Mouse (Mus musculus) liver, embryonic 16.5 days (tissue): ENCODE data around the gene Comt. TPM values are rescaled to one million over a fixed set of nuclear protein-coding genes. Genes with fewer than 3 reads are reported as not detected.
A peak's percentile ranks its signal among the peaks of the same experiment; 100 is the strongest.

Experiments
- ATAC-seq: fragments of 200-750 bp; cut with Nextera tagmentation; 2 replicates; pipeline ENCODE4 v1.8.0; 2017; ENCODE audit warnings: low read depth, mild to moderate bottlenecking, moderate number of reproducible peaks, moderate library complexity
- H3K27ac ChIP-seq: fragments of 300-500 bp; sonication (generic); 2 replicates; pipeline ENCODE4 v1.5.1; 2014; ENCODE audit warnings: mild to moderate bottlenecking, low read length
- H3K27me3 ChIP-seq: fragments of 300-500 bp; sonication (generic); 2 replicates; pipeline ENCODE4 v1.6.1; 2014; ENCODE audit warnings: low read depth, low read length, mixed read lengths; ENCODE audit not compliant: control insufficient read depth, insufficient read depth
- H3K36me3 ChIP-seq: fragments of 300-500 bp; sonication (generic); 2 replicates; pipeline ENCODE4 v1.6.1; 2014; ENCODE audit warnings: mild to moderate bottlenecking; ENCODE audit not compliant: control insufficient read depth, insufficient read depth
- H3K4me1 ChIP-seq: fragments of 300-500 bp; sonication (generic); 2 replicates; pipeline ENCODE4 v1.6.1; 2014; ENCODE audit warnings: low read depth, low read length, mixed read lengths; ENCODE audit not compliant: control insufficient read depth
- H3K4me2 ChIP-seq: fragments of 300-500 bp; sonication (generic); 2 replicates; pipeline ENCODE4 v1.6.1; 2014; ENCODE audit warnings: low read depth, low read length, mixed read lengths
- H3K4me3 ChIP-seq: fragments of 300-500 bp; sonication (generic); 2 replicates; pipeline ENCODE4 v1.5.1; 2014; ENCODE audit warnings: low read depth, mild to moderate bottlenecking, low read length
- H3K9ac ChIP-seq: fragments of 300-500 bp; sonication (generic); 2 replicates; pipeline ENCODE4 v1.6.1; 2014; ENCODE audit warnings: low read depth, low read length
- H3K9me3 ChIP-seq: fragments of 300-500 bp; sonication (generic); replicated peaks from 2 replicates; pipeline ENCODE4 v1.6.1; 2016; ENCODE audit warnings: low read length; ENCODE audit not compliant: control insufficient read depth
- WGBS: fragments of 180-500 bp; shearing (Covaris S2); extraction: QIAGEN DNeasy Blood & Tissue Kit; methylation state at CpG from one replicate; pipeline ENCODE4 v1.1.7; 2014; ENCODE audit not compliant: insufficient replicate concordance; 5-methylcytosine and 5-hydroxymethylcytosine counted together
- polyA plus RNA-seq: library from polyadenylated mRNA; unstranded; fragments of >200 nt; fragmentation: Nextera tagmentation; extraction: Ambion mirVana; gene quantifications from 2 replicates; pipeline ENCODE4 v1.2.1, GENCODE M21; 2015

The Comt gene
- 85.1 and 86.9 TPM in 2 replicates for polyA plus RNA-seq

DNA sequence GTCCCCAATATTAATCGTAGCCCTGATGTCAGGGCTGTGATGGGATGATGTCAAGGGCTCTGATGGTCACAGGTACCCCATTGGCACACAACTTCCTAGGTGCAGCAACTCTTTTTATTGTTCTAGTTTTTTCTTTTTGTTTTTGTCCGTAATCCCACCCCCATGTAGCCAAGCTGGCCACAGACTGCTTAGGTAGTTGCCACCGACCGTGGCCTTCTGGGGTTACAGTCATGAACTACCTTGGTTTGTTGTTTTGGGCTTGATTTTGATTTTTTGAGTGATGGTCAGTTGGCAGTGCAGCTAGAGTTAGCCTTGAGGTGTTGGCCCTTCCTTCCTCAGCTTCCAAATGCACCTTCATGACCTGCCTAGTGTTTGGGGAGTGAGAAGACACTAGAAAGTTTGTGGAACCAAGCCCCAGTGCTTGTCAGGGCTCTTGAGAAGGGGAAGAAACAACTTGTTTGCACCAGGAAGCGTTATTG lies at the start of gene Comt:
TSS of gene Comt (minus strand) at position 51 of the 479 bp plus-strand sequence.
- peaks cover 16% of the 10 kb centered on the region for H3K36me3 ChIP-seq
- peak within 1 kb of the TSS; percentile 93 for H3K4me3 ChIP-seq
- H3K9me3 ChIP-seq: no peaks in the 10 kb centered on the region
- no peaks in the 10 kb centered on the region for H3K27me3 ChIP-seq
- H3K9ac ChIP-seq: peak within 1 kb of the TSS; percentile 90
- H3K27ac ChIP-seq: peak within 1 kb of the TSS; percentile 99
- WGBS: 26% methylated on average over 5 of the region's 5 CpGs
- no peak for ATAC-seq
- peaks cover 49% of the 10 kb centered on the region for H3K4me1 ChIP-seq
- H3K4me2 ChIP-seq: peak within 1 kb of the TSS; percentile 89

DNA sequence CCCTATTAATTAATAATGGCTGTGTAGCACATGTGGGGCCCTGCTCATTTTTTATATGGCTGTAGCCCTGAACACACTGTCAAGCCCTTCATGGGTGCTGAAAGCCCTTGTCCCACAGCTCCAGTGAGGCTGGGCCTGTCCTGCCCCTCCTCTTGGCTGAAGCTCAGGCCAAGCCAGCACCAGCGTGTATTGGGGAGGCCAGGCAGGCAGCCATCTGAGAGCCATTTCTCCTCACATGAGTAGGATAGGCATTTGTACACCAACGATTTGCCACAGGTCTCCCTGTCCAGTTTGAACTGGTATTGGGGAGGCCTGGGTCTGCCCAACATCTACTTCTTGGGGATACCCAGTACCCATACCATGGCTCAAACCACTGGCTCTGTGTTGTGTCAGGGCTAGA lies 47.4 kb upstream of the Comt start:
- no peak overlapping the region for H3K9ac ChIP-seq
- H3K36me3 ChIP-seq: peaks cover 85% of the 10 kb centered on the region
- H3K4me2 ChIP-seq: no peak overlapping the region
- no peak overlapping the region for H3K4me3 ChIP-seq
- no peak overlapping the region for H3K27ac ChIP-seq
- WGBS: 87% methylated on average over 2 of the region's 2 CpGs
- ATAC-seq: no peak
- H3K27me3 ChIP-seq: no peaks in the 10 kb centered on the region
- no peaks in the 10 kb centered on the region for H3K4me1 ChIP-seq
- no peaks in the 10 kb centered on the region for H3K9me3 ChIP-seq

DNA sequence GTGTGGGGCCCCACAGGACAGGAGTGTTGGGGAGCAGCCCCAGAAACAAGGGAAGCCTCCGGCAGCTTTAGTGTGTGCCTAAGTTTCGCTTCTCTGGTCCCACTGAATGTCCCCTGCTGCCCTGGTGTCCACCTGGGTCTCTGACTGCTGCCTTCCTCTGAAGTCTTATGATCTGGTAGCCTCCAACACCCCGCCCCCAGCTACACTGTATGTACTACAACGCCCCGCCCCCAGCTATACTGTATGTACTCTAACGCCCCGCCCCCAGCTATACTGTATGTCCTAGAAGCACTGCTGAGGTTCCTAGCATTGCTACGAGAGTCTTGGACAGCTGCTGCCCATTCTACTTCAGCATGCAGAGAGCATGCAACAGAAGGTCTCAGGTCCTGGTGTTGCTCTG lies 46.3 kb upstream of the Comt start:
- Histone ChIP-seq H3K4me1 (no peaks in the 10 kb centered on the region), H3K36me3 (peaks cover 81% of the 10 kb centered on the region), H3K4me3 (no peak overlapping the region), H3K9me3 (no peaks in the 10 kb centered on the region), H3K27ac (no peak overlapping the region), H3K4me2 (no peak overlapping the region), H3K9ac (no peak overlapping the region), H3K27me3 (no peaks in the 10 kb centered on the region)
- WGBS: 83% methylated on average over 8 of the region's 8 CpGs
- 0 out of 2 replicates have a peak, but pooled peaks have one; percentile 28 for ATAC-seq

- Histone ChIP-seq H3K4me1 (no peaks in the 10 kb centered on the region), H3K4me3 (no peak overlapping the region), H3K9ac (no peak overlapping the region), H3K9me3 (no peaks in the 10 kb centered on the region), H3K36me3 (peaks cover 75% of the 10 kb centered on the region), H3K27ac (no peak overlapping the region), H3K27me3 (no peaks in the 10 kb centered on the region), H3K4me2 (no peak overlapping the region)
- no peak for ATAC-seq
- WGBS: 86% methylated on average over 4 of the region's 4 CpGs
Observed at GRCm38 (mm10) chr16:18472416-18472815, 45.8 kb upstream of the Comt start.

DNA sequence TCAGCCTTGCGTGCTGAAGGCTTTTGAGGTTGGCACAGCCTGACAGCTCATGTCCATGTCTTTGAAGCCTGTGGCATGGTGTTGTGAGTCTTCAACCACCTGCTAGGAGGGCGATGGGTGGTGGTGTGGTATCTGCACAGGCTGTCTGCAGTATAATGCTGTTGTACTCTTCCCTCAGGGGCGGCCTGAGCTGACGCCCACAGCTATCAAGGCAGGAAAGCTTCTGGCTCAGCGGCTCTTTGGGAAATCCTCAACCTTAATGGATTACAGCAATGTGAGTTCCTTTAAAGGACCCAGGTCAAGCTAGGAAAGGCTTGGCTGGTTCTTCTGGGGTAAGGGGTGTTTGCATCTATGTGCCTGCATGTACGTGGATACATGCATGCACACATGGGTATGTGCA lies 45.3 kb upstream of the Comt start:
- no peaks in the 10 kb centered on the region for H3K4me1 ChIP-seq
- no peak overlapping the region for H3K4me3 ChIP-seq
- H3K9ac ChIP-seq: no peak overlapping the region
- no peak overlapping the region for H3K4me2 ChIP-seq
- no peaks in the 10 kb centered on the region for H3K27me3 ChIP-seq
- H3K9me3 ChIP-seq: no peaks in the 10 kb centered on the region
- H3K27ac ChIP-seq: no peak overlapping the region
- ATAC-seq: no peak
- H3K36me3 ChIP-seq: peaks cover 73% of the 10 kb centered on the region
- 89% methylated on average over 6 of the region's 6 CpGs for WGBS

DNA sequence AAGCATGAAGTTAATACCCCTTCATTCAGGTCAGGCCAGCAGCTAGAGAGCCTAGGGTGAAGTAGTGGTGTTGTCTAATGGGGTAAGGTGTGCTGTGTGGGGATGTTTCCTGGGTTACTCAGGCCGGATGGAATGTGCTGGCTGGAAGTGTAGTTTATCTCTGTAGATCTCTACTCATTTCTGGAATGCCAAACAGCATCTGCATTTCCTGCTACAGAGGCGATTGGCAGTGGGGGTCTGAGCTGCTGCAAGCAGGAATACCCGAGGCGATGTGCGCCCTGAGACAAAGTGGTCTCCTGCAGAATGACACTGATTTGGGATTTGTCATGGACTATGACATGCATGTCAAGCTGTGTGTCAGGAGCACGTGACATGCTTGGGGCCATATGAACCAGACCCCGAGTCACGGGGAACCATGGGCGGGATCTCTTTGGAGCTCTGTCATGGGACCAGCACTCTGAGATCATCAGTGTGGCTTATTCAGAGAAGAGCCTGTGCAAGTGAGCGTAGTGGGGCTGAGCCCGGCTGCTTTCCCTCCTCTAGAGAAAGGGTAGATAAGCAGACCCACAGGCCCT lies 44.8 kb upstream of the Comt start:
- no peak for ATAC-seq
- Histone ChIP-seq H3K4me1 (no peaks in the 10 kb centered on the region), H3K27ac (no peak overlapping the region), H3K4me3 (no peak overlapping the region), H3K4me2 (no peak overlapping the region), H3K27me3 (no peaks in the 10 kb centered on the region), H3K9ac (no peak overlapping the region), H3K9me3 (no peaks in the 10 kb centered on the region), H3K36me3 (peaks cover 68% of the 10 kb centered on the region)
- 83% methylated on average over 11 of the region's 11 CpGs for WGBS

- Histone ChIP-seq H3K9me3 (no peaks in the 10 kb centered on the region), H3K4me3 (no peak overlapping the region), H3K36me3 (peaks cover 65% of the 10 kb centered on the region), H3K9ac (no peak overlapping the region), H3K4me1 (no peaks in the 10 kb centered on the region), H3K27me3 (no peaks in the 10 kb centered on the region), H3K27ac (no peak overlapping the region), H3K4me2 (no peak overlapping the region)
- 43% methylated on average over 1 of the region's 1 CpGs for WGBS
- no peak for ATAC-seq
Observed at GRCm38 (mm10) chr16:18470829-18471228, 44.2 kb upstream of the Comt start.

DNA sequence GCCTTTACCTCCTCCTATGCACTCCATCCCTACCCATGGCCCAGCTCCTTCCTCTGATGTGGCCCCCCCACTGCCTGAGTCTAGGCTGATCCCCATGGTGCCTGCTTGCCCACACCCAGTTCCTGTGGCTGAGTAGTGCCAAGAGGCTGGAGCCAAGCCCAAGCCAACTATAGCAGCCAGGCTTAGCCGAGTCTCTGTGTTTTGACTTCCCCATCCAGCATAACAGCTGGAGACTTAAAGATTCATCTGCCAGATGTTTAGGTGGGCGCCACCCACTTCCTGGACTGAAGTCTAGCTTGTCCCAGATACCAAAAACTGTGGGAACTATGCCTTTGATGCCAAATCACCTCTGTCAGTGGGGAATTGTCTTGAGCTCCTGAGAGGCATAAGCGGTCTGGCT lies 37.6 kb upstream of the Comt start:
- H3K36me3 ChIP-seq: peaks cover 43% of the 10 kb centered on the region

DNA sequence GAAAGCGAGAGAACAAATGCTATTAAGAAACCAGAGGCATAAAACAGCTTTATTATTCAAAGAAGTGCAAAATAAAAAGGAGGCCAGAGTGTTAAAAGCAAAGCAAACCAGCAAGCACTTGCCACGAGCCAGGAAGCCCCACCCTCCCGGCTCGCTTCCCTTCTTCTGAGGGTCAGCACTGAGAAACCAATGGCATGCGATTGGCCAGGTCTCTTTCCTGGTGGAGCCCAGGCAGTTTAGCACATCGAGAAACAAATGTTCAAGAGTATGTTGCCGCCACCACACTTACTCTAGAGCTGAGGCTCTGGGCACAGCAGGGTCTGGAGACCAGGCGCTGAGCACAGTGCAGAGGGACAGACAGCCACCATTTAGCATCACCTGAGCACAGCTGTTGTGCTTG lies 35.9 kb upstream of the Comt start:
- no peaks in the 10 kb centered on the region for H3K9me3 ChIP-seq
- H3K36me3 ChIP-seq: peaks cover 44% of the 10 kb centered on the region
- no peak overlapping the region for H3K27ac ChIP-seq
- no peak for ATAC-seq
- no peak overlapping the region for H3K4me2 ChIP-seq
- 55% methylated on average over 8 of the region's 8 CpGs for WGBS
- no peaks in the 10 kb centered on the region for H3K27me3 ChIP-seq
- H3K9ac ChIP-seq: no peak overlapping the region
- H3K4me1 ChIP-seq: peaks cover 22% of the 10 kb centered on the region
- no peak overlapping the region for H3K4me3 ChIP-seq

More for the DNA sequence above, 37.6 kb upstream of the Comt start:
- Histone ChIP-seq H3K4me3 (no peak overlapping the region), H3K4me2 (no peak overlapping the region), H3K27ac (no peak overlapping the region), H3K4me1 (peaks cover 9% of the 10 kb centered on the region), H3K9me3 (no peaks in the 10 kb centered on the region), H3K9ac (no peak overlapping the region), H3K27me3 (no peaks in the 10 kb centered on the region)
- 42% methylated on average over 3 of the region's 3 CpGs for WGBS
- no peak for ATAC-seq
